Mouse (Mus musculus): Measurements from ENCODE around the gene Fbxo17.
A peak's percentile ranks its signal among the peaks of the same experiment; 100 is the strongest.
"Not testable (repeated sequence)": the region's sequence is repeated elsewhere in the genome, so short reads cannot be mapped to it uniquely, and the experiment has no call there.

Fbxo17 gene

DNA sequence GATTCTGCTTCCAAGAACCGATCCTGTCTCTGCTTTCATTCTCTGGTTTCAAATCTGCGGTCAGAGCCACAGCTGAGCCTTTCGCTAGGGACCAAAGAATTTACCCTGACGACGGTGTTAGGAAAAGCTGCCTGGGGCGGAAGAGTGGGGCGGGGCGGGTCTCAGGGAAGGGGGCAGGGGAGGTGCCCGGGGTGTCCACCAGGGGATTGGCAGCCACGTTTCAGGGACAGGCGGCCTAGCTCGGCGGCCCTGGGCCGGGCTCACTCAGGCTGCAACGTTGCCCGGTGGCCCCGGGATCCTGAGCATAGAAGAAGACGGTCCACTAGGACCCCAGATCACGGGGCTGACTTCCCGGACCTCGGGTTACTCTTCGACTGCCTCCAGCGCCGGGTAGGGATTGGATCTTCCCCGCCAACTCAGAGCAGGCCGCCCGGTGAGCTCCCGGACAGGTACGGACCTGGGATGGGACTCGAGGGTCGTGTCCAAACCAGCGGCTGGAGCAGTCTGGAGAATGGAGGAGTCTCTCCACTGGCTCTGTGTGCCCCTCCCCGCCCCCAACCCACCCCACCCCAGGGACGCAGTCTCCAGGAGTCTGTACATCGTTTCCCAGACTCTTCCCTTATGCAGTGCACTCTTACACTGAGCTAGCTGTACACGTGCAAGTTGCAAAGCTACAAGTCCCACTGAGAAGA lies at the start of gene Fbxo17:
Fbxo17 (plus strand) TSS at position 215 of the 692 bp plus-strand sequence.
- DNase-seq (ENCODE audit: low spot score in 2 of 2): peak; percentile 41 to 44

- no peak for DNase-seq (ENCODE audit: low spot score in 2 of 2)
Measured at GRCm38 (mm10) chr7:28671172-28671571, 45.4 kb upstream of the Fbxo17 start.

GRCm38 (mm10) chr7:28672276-28672675 lies 44.3 kb upstream of the Fbxo17 start:
- DNase-seq (ENCODE audit: low spot score in 2 of 2): no peak

DNA sequence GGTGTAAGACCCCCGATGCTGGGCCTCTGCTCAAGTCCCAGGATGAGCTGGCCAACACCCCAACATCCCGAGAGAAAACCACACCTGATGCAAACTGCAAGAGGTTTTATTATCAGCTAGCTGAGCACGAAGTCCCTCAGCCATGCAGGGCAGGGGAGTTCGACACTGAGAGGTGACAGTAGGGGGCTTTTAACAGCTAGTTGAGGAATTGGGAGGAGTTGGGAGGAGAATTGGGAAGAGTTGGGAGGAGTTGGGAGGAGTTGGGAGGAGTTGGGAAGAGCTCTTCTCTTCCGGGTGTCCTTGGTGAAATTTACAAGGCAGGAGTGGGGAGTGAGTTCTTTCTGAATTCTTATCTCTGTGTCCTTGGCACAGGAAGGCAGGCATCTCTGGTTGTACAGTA lies 43.8 kb upstream of the Fbxo17 start:
- not testable (repeated sequence) for DNase-seq (ENCODE audit: low spot score in 2 of 2)

DNA sequence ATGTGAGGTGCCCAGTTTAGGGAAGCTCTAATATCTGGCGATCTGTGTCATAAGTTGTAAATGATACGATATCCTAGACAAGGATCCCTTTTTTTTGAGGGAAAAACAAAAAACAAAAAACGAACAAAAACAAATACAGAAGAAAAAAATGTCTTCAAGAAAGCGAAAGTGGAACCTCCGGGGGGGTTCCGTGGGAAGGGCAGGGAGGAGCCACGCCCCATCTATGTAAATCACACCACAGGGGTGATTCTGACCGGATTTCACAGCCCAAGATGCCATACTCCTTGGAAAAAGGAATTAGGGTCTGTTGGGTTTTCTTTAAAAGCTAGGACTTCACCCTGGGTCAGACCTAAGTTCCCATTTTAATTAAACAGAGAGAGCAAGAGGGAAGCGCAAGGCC lies 41.6 kb upstream of the Fbxo17 start:
- DNase-seq (ENCODE audit: low spot score in 2 of 2): no peak

DNA sequence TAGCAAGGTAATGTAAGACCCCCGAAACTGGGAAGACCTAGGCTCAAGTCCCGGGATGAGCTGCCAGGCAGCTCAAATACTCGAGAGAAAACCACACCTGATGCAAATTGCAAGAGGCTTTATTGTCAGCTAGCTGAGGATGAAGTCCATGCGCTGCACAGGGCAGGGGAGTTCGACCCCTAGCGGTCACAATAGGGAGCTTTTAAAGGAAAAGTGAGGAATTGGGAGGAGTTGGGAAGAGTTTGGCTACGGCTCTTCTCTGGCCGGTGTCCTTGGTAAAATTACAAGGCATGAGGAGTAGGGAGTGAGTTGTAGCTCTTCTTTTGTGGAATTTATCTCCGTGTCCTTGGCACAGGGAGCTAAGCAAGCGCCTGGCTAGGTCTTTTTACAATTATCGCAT lies 40.9 kb upstream of the Fbxo17 start:
- DNase-seq (ENCODE audit: low spot score in 2 of 2): no peak

GRCm38 (mm10) chr7:28676811-28677541 lies 39.6 kb upstream of the Fbxo17 start:
- DNase-seq (ENCODE audit: low spot score in 2 of 2): no peak

DNA sequence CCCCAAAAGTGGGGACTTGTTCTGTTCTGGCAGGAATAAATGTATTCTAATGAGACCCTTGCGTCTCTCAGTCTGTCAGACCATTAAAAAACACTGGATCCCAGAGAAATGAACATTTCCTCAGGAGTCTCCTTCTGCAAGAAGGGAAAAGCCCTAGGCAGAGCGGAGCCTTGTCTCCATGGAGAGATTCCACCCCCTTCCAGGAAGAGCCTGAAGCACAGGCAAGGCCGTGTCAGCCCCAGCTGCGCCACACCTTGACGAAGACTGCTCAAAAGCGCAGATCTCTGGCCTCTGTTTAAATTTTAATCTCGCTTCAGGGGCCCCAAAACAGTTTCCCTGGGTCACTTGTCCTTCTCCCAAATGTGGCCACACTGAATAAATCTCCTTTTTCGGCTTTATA lies 39.0 kb upstream of the Fbxo17 start:
- no peak for DNase-seq (ENCODE audit: low spot score in 2 of 2)

GRCm38 (mm10) chr7:28691075-28691474 lies 25.5 kb upstream of the Fbxo17 start:
- DNase-seq (ENCODE audit: low spot score in 2 of 2): no peak

GRCm38 (mm10) chr7:28692545-28693320 lies 23.9 kb upstream of the Fbxo17 start, which contains the start of gene Fbxo27:
Gene Fbxo27, plus strand, starts transcription at chr7:28692849.
- no peak for DNase-seq (ENCODE audit: low spot score in 2 of 2)

- peak; percentile 96 to 100 for DNase-seq (ENCODE audit: low spot score in 2 of 2)
Measured at GRCm38 (mm10) chr7:28693321-28693966, 23.2 kb upstream of the Fbxo17 start.

DNA sequence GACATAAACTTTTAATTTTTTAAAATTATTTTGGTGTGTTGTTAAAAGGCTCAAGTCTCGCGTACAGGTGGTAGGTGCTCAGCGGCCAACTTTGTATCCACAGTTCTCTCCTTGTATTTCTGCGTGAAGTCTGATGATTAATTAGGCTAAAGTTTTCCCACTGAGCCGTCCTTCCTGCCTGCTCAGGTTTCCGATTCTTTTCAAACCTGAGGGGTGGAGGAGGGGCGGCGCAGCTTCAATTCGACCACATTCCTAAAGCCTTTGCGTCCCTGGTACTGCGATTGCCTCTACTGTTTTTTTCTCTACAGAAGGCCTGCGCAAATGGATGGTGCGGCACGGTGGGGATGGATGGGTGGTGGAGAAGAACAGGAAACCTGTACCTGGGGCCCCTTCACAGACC lies 22.2 kb upstream of the Fbxo17 start:
- DNase-seq (ENCODE audit: low spot score in 2 of 2): peak in 1 of 2 experiments; percentile 11

DNA sequence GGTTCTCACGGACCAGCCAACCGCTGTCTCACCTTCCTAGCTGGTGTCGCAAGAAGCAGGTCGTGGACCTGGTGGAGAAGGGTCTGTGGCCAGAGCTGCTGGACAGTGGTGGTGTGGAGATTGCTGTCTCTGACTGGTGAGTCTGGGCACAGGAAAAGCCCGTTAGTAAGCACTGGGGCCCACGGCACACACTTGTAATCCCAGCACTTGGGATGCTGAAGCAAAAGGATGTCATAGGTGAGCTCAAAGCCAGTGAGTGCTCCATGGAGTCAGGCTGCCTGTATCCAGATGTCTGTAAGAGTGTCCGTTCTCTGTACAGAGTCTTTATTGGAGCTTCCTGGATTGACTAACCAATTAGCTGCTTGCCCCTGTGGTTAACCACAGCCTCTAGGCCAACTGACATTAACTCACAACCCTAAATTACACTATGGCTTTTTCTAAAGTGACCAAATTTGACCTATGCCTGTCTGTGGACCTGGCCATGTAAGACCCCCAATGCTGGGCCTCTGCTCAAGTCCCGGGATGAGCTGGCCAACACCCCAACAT lies 21.6 kb upstream of the Fbxo17 start:
- DNase-seq (ENCODE audit: low spot score in 2 of 2): peak; percentile 53 to 69

DNA sequence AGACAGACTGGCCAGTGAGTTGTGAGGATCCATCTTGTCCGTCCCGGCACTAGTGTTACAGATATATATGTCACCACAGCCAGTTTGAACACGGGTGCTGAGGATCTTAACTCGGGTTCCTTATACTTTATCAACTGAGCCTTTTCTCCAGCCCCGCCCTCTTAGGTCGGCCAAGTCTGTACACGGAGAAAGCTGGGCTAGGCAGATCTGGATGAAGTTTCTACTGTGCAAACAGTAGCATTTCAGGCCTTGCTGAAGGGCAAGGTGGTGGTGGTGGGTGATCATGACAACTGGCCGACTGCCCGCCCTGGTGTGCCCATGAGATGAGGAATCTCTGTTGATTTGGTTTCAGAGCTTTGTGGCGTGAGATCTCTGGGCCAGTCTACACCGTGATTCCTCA lies 19.3 kb upstream of the Fbxo17 start:
- DNase-seq (ENCODE audit: low spot score in 2 of 2): no peak

- no peak for DNase-seq (ENCODE audit: low spot score in 2 of 2)
Measured at GRCm38 (mm10) chr7:28700269-28700668, 16.3 kb upstream of the Fbxo17 start.

DNA sequence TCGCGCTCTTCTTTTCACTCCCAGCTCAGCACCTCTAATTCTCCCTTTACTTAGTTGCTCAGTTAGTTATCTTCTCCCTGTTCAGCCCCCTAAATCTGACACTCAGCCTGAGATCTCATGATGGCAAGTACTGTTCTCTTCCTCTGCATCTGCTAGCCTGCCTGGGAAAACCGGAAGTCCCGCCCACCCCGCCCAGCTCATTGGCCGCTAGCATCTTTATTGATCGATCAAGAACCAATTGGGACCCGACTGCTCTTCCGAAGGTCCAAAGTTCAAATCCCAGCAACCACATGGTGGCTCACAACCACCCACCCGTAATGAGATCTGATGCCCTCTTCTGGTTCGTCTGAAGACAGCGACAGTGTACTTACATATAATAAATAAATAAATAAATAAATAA lies 15.3 kb upstream of the Fbxo17 start:
- DNase-seq (ENCODE audit: low spot score in 2 of 2): not testable (repeated sequence)

GRCm38 (mm10) chr7:28702601-28703143 lies 13.9 kb upstream of the Fbxo17 start:
- peak in 1 of 2 experiments; percentile 17 for DNase-seq (ENCODE audit: low spot score in 2 of 2)

- DNase-seq (ENCODE audit: low spot score in 2 of 2): no peak
Measured at GRCm38 (mm10) chr7:28709454-28709853, 7.2 kb upstream of the Fbxo17 start.

DNA sequence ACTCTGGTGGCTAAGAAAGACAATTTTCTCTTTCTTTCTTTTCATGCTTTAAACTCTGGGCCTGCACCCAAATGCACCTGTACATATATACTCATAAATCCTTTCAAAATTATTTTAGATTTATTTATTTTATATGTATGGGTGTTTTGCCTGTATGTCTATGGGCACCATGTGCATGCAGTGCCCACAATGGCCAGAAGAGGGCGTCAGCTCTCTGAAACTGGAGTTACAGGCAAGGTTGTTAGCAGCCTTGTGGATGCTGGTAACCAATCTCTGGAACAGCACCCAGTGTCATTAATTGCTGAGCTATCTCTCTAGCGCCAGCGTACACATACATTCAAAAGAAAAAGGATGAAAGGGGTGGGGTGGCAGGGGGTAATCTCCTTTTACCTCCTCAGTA lies 5.6 kb upstream of the Fbxo17 start:
- DNase-seq (ENCODE audit: low spot score in 2 of 2): no peak

- DNase-seq (ENCODE audit: low spot score in 2 of 2): no peak
Measured at GRCm38 (mm10) chr7:28714667-28715066, 1.9 kb upstream of the Fbxo17 start.

GRCm38 (mm10) chr7:28715598-28715997 lies 1.0 kb upstream of the Fbxo17 start:
- peak; percentile 21 to 23 for DNase-seq (ENCODE audit: low spot score in 2 of 2)

Measured in natural killer cell, adult 2 months (primary cell).